Mouse (Mus musculus): ENCODE measurements at regions not wholly inside any gene's neighbourhood (a gene's known extent, or its start where the extent isn't known, plus 50 kb on each side); places are given as distances from the start of the nearest gene placed in this dataset.

- H3K27me3 ChIP-seq (ENCODE audit: insufficient read depth, low read length), result 0 out of 2 replicates have a peak, but pooled peaks cover 3% of the 10 kb centered on the region
- H3K9ac ChIP-seq (replicated peaks; ENCODE audit: low read length), result no peak overlapping the region
- no peak overlapping the region for H3K4me3 ChIP-seq (ENCODE audit: low read length)
- peak; percentile 78 for ATAC-seq
- no peaks in the 10 kb centered on the region for H3K9me3 ChIP-seq (ENCODE audit: low read length)
- no peaks in the 10 kb centered on the region for H3K4me1 ChIP-seq (ENCODE audit: insufficient read depth, low read length)
- H3K4me2 ChIP-seq (ENCODE audit: low read depth, low read length), result peak overlapping the region; percentile 44
- no peak for TF ChIP-seq CTCF (IDR thresholded peaks at IDR 0.05; ENCODE audit: low read depth)
- 20% methylated on average over 15 of the region's 15 CpGs for WGBS
- H3K27ac ChIP-seq, result no peak overlapping the region
- H3K36me3 ChIP-seq (ENCODE audit: insufficient read depth, low read length), result no peaks in the 10 kb centered on the region
- peak; percentile 61 for DNase-seq (ENCODE audit: low spot score)
These were observed 236.6 kb downstream of the Nr2f2 start for GRCm38 (mm10) chr7:70129963-70130362.

- H3K36me3 ChIP-seq (ENCODE audit: insufficient read depth, low read length), result no peaks in the 10 kb centered on the region
- TF ChIP-seq CTCF (IDR thresholded peaks at IDR 0.05; ENCODE audit: low read depth), result no peak
- no peak overlapping the region for H3K9ac ChIP-seq (replicated peaks; ENCODE audit: low read length)
- H3K4me3 ChIP-seq (ENCODE audit: low read length), result no peak overlapping the region
- no peak for DNase-seq (ENCODE audit: low spot score)
- no peak overlapping the region for H3K4me2 ChIP-seq (ENCODE audit: low read depth, low read length)
- WGBS, result 63% methylated on average over 9 of the region's 9 CpGs
- no peaks in the 10 kb centered on the region for H3K9me3 ChIP-seq (ENCODE audit: low read length)
- H3K27me3 ChIP-seq (ENCODE audit: insufficient read depth, low read length), result 0 out of 2 replicates have a peak, but pooled peaks cover 7% of the 10 kb centered on the region
- no peaks in the 10 kb centered on the region for H3K4me1 ChIP-seq (ENCODE audit: insufficient read depth, low read length)
- no peak overlapping the region for H3K27ac ChIP-seq
- no peak for ATAC-seq
These were observed 243.7 kb downstream of the Nr2f2 start for GRCm38 (mm10) chr7:70122818-70123217.

GRCm38 (mm10) chr7:70119517-70119916 is 247.0 kb downstream of the Nr2f2 start:
- Histone ChIP-seq H3K4me2 (ENCODE audit: low read depth, low read length) (no peak overlapping the region), H3K9me3 (ENCODE audit: low read length) (no peaks in the 10 kb centered on the region), H3K4me1 (ENCODE audit: insufficient read depth, low read length) (no peaks in the 10 kb centered on the region), H3K27ac (no peak overlapping the region), H3K27me3 (ENCODE audit: insufficient read depth, low read length) (peaks cover 9% of the 10 kb centered on the region; the same call in 1 of the 2 replicates), H3K36me3 (ENCODE audit: insufficient read depth, low read length) (no peaks in the 10 kb centered on the region), H3K9ac (replicated peaks; ENCODE audit: low read length) (no peak overlapping the region), H3K4me3 (ENCODE audit: low read length) (no peak overlapping the region)
- 80% methylated on average over 8 of the region's 8 CpGs for WGBS
- no peak for DNase-seq (ENCODE audit: low spot score)
- TF ChIP-seq CTCF (IDR thresholded peaks at IDR 0.05; ENCODE audit: low read depth), result no peak
- ATAC-seq, result no peak

DNA sequence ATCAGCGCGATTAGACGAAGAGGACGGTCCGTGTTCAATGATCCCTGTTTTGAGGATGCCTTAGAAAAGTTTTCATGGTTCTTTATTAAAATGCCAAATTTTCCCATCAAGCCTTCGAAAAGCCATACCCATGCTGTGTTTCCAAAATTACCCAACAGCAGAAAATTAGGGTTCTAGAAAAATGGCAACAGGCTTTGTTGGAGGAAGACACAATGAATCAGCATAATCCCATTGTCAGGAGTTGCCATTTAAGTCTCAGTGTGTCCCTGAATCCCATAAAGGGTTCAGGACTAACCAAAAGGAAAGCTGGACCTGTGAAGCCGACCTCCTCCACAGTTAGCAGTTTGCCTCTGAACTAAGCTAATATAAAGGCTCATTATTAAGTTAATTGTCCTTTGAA is 247.6 kb downstream of the Nr2f2 start:
- Histone ChIP-seq H3K4me1 (ENCODE audit: insufficient read depth, low read length) (no peaks in the 10 kb centered on the region), H3K9ac (replicated peaks; ENCODE audit: low read length) (no peak overlapping the region; the same call in 1 of the 2 replicates), H3K36me3 (ENCODE audit: insufficient read depth, low read length) (no peaks in the 10 kb centered on the region), H3K27ac (no peak overlapping the region), H3K9me3 (ENCODE audit: low read length) (no peaks in the 10 kb centered on the region), H3K4me2 (ENCODE audit: low read depth, low read length) (peak overlapping the region; percentile 85), H3K4me3 (ENCODE audit: low read length) (peak overlapping the region; percentile 38), H3K27me3 (ENCODE audit: insufficient read depth, low read length) (peaks cover 9% of the 10 kb centered on the region; the same call in 1 of the 2 replicates)
- no peak for TF ChIP-seq CTCF (IDR thresholded peaks at IDR 0.05; ENCODE audit: low read depth)
- no peak for DNase-seq (ENCODE audit: low spot score)
- 15% methylated on average over 7 of the region's 7 CpGs for WGBS
- no peak for ATAC-seq

- TF ChIP-seq CTCF (IDR thresholded peaks at IDR 0.05; ENCODE audit: low read depth), result no peak
- Histone ChIP-seq H3K9me3 (ENCODE audit: low read length) (no peaks in the 10 kb centered on the region), H3K9ac (replicated peaks; ENCODE audit: low read length) (no peak overlapping the region; the same call in 1 of the 2 replicates), H3K4me1 (ENCODE audit: insufficient read depth, low read length) (no peaks in the 10 kb centered on the region), H3K27me3 (ENCODE audit: insufficient read depth, low read length) (peaks cover 9% of the 10 kb centered on the region; the same call in 1 of the 2 replicates), H3K27ac (no peak overlapping the region), H3K4me3 (ENCODE audit: low read length) (peak overlapping the region; percentile 38), H3K4me2 (ENCODE audit: low read depth, low read length) (peak overlapping the region; percentile 85), H3K36me3 (ENCODE audit: insufficient read depth, low read length) (no peaks in the 10 kb centered on the region)
- DNase-seq (ENCODE audit: low spot score) (peak; percentile 73), ATAC-seq (peak; percentile 47; the same call in 1 of the 2 replicates)
- WGBS, result 3% methylated on average over 21 of the region's 21 CpGs
These were observed 248.3 kb downstream of the Nr2f2 start for GRCm38 (mm10) chr7:70117930-70118922.

- H3K27me3 ChIP-seq (ENCODE audit: insufficient read depth, low read length), result no peaks in the 10 kb centered on the region
- H3K9ac ChIP-seq (replicated peaks; ENCODE audit: low read length), result no peak overlapping the region
- 35% methylated on average over 8 of the region's 8 CpGs for WGBS
- no peak overlapping the region for H3K27ac ChIP-seq
- H3K36me3 ChIP-seq (ENCODE audit: insufficient read depth, low read length), result no peaks in the 10 kb centered on the region
- no peak overlapping the region for H3K4me3 ChIP-seq (ENCODE audit: low read length)
- no peaks in the 10 kb centered on the region for H3K4me1 ChIP-seq (ENCODE audit: insufficient read depth, low read length)
- DNase-seq (ENCODE audit: low spot score), result no peak
- no peaks in the 10 kb centered on the region for H3K9me3 ChIP-seq (ENCODE audit: low read length)
- no peak for ATAC-seq
- TF ChIP-seq CTCF (IDR thresholded peaks at IDR 0.05; ENCODE audit: low read depth), result no peak
- H3K4me2 ChIP-seq (ENCODE audit: low read depth, low read length), result 0 out of 2 replicates have a peak overlapping the region, but pooled peaks have one; percentile 7
These were observed 257.5 kb downstream of the Nr2f2 start for GRCm38 (mm10) chr7:70109013-70109412.

Data from hindbrain, postnatal 0 days (tissue).